15 mouse cellular contexts compared by ENCODE assay signal in the genomic region with DNA sequence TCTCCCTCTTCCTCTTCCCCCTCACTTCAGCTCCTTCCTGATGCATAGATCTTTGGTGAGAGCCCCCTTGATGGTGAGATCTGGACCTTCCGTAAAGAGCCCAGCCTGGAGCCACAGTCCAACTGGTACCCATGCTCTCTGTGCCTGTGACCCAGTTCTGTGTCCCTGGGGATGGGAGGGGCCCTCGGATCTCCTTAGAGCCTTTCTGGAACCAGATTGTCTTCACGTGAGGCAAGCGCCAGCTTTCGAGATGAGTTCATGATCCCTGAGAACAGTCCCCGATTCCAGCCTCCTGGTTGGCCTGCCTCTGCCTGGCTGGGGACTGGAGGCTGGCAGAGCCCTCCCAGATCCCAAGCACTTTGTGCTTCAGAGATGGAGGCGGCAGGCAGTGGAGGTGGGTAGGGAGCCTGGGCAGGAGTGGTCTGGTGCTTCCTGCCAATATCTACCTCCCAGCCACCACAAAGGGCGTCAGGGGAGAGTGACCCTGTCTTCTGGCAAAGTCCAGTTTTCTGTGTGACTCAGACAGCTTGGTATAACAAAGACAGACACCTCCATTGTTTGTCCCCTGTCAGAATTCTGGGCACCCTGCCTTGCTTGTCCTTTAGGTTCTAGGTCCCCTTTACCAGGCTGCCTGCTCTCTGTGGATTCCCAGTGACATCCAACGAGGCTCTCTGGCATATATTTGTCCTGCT. TPM values are rescaled to one million over a fixed set of nuclear protein-coding genes. Genes with fewer than 3 reads are reported as not detected.
DNase-seq lines count a peak whose midpoint lies in the region; ATAC-seq and TF ChIP-seq lines count a peak whose summit lies in the region.
"Had no signal": no experiment of that assay in that cellular context is flagged by ENCODE, and none has a peak within 500 bp of the region (broad histone marks: within the 10 kb centered on the region; RNA-seq: fewer than 3 reads in every experiment).

No protein-coding gene starts in this region.

- H3K4me1 ChIP-seq in midbrain, embryonic 16.5 days (ENCODE audit: control insufficient read depth, insufficient read depth, low read length): no peaks in the 10 kb centered on the region
- H3K4me1 ChIP-seq in midbrain, embryonic 11.5 days (ENCODE audit: control insufficient read depth, insufficient read depth, low read length): no peaks in the 10 kb centered on the region
- no peaks in the 10 kb centered on the region for H3K4me1 ChIP-seq in hindbrain, postnatal 0 days (ENCODE audit: insufficient read depth, low read length)

- 59% methylated on average over 9 of the region's 9 CpGs for WGBS in midbrain, embryonic 16.5 days
- 74% methylated on average over 9 of the region's 9 CpGs for WGBS in midbrain, embryonic 11.5 days
- 50% methylated on average over 9 of the region's 9 CpGs for WGBS in hindbrain, postnatal 0 days

- 0 out of 2 replicates have a peak overlapping the region, but pooled peaks have one; percentile 9 for H3K27ac ChIP-seq in midbrain, embryonic 16.5 days (ENCODE audit: low read length)
- no peak overlapping the region for H3K27ac ChIP-seq in midbrain, embryonic 11.5 days (ENCODE audit: low read depth, low read length)
- H3K27ac ChIP-seq in hindbrain, postnatal 0 days: no peak overlapping the region
- H3K27ac ChIP-seq: neural tube, embryonic 13.5 days had no signal

- no peak overlapping the region for H3K4me3 ChIP-seq in midbrain, embryonic 16.5 days (ENCODE audit: low read depth, low read length)
- no peak overlapping the region for H3K4me3 ChIP-seq in midbrain, embryonic 11.5 days (ENCODE audit: low read depth, low read length)
- no peak overlapping the region for H3K4me3 ChIP-seq in hindbrain, postnatal 0 days (ENCODE audit: low read length)
- H3K4me3 ChIP-seq: megakaryocyte, embryonic 14.5 days; neural tube, embryonic 13.5 days had no signal

- no peak overlapping the region for H3K9ac ChIP-seq in midbrain, embryonic 16.5 days (ENCODE audit: low read depth, low read length)
- H3K9ac ChIP-seq in midbrain, embryonic 11.5 days (ENCODE audit: low read length): no peak overlapping the region
- no peak overlapping the region for H3K9ac ChIP-seq in hindbrain, postnatal 0 days (replicated peaks; ENCODE audit: low read length)
- H3K9ac ChIP-seq: neural tube, embryonic 13.5 days had no signal

- DNase-seq in midbrain, embryonic 11.5 days (ENCODE audit: low spot score, missing footprints): no peak
- peak; percentile 12 for DNase-seq in brain, embryonic 14.5 days (ENCODE audit: low read depth)
- DNase-seq in hindbrain, postnatal 0 days (ENCODE audit: low spot score): no peak
- DNase-seq in urinary bladder, adult 2 months (ENCODE audit: low spot score): no peak
- no peak for DNase-seq in frontal cortex, postnatal 25 days (ENCODE audit: low spot score in 2 of 2)
- DNase-seq: adrenal gland, adult 8-10 months; cerebellum, postnatal 14 days; gastrocnemius, postnatal 36 days; layer of hippocampus, adult 9-11 months; right cerebral cortex, postnatal 14 days had no signal

- H3K4me2 ChIP-seq in midbrain, embryonic 16.5 days (ENCODE audit: low read length): no peak overlapping the region
- no peak overlapping the region for H3K4me2 ChIP-seq in midbrain, embryonic 11.5 days
- H3K4me2 ChIP-seq in hindbrain, postnatal 0 days (ENCODE audit: low read depth, low read length): no peak overlapping the region
- H3K4me2 ChIP-seq: neural tube, embryonic 13.5 days had no signal

- H3K9me3 ChIP-seq in midbrain, embryonic 16.5 days (replicated peaks; ENCODE audit: control insufficient read depth, low read length, poor library complexity, severe bottlenecking): no peaks in the 10 kb centered on the region
- H3K9me3 ChIP-seq in midbrain, embryonic 11.5 days (ENCODE audit: control insufficient read depth, low read length): no peaks in the 10 kb centered on the region
- H3K9me3 ChIP-seq in hindbrain, postnatal 0 days (ENCODE audit: low read length): no peaks in the 10 kb centered on the region
- H3K9me3 ChIP-seq: megakaryocyte, embryonic 14.5 days; neural tube, embryonic 13.5 days had no signal

- H3K36me3 ChIP-seq in midbrain, embryonic 16.5 days (ENCODE audit: control insufficient read depth, insufficient read depth, low read length): no peaks in the 10 kb centered on the region
- H3K36me3 ChIP-seq in midbrain, embryonic 11.5 days (ENCODE audit: control insufficient read depth, insufficient read depth, low read length): no peaks in the 10 kb centered on the region
- no peaks in the 10 kb centered on the region for H3K36me3 ChIP-seq in hindbrain, postnatal 0 days (ENCODE audit: insufficient read depth, low read length)
- H3K36me3 ChIP-seq: neural tube, embryonic 13.5 days had no signal

- no peak for ATAC-seq in midbrain, embryonic 16.5 days
- ATAC-seq in midbrain, embryonic 11.5 days (ENCODE audit: low FRiP score): no peak
- ATAC-seq in hindbrain, postnatal 0 days: 0 out of 2 replicates have a peak, but pooled peaks have one; percentile 12
- 0 out of 2 replicates have a peak, but pooled peaks have one; percentile 1 for ATAC-seq in megakaryocyte progenitor cell, adult 5-6 weeks (replicated peaks; ENCODE audit: poor library complexity)
- ATAC-seq: inflammation-experienced regulatory T-cells, adult 6 months had no signal

- TF ChIP-seq POLR2A in brain, embryonic 14.5 days (IDR thresholded peaks at IDR 0.05; ENCODE audit: borderline replicate concordance, extremely low read depth, insufficient read depth, insufficient read length, poor library complexity, severe bottlenecking): no peak

- no peak for TF ChIP-seq CTCF in brain, embryonic 14.5 days (IDR thresholded peaks at IDR 0.05; ENCODE audit: borderline replicate concordance, extremely low read depth, insufficient read depth, insufficient read length)
- no peak for TF ChIP-seq CTCF in hindbrain, postnatal 0 days (IDR thresholded peaks at IDR 0.05; ENCODE audit: low read depth)

- no peaks in the 10 kb centered on the region for H3K27me3 ChIP-seq in midbrain, embryonic 16.5 days (ENCODE audit: control insufficient read depth, insufficient read depth, low read depth, low read length)
- no peaks in the 10 kb centered on the region for H3K27me3 ChIP-seq in midbrain, embryonic 11.5 days (ENCODE audit: control insufficient read depth, insufficient read depth, low read length)
- no peaks in the 10 kb centered on the region for H3K27me3 ChIP-seq in hindbrain, postnatal 0 days (ENCODE audit: insufficient read depth, low read length)
- H3K27me3 ChIP-seq: neural tube, embryonic 13.5 days had no signal

RNA-seq across cellular contexts. Expression of gene Tspo2, which starts 0.6 kb away (rescaled TPM):
- polyA plus RNA-seq in midbrain, embryonic 16.5 days (2015; fragmentation: Nextera tagmentation; extraction: Ambion mirVana): 1.8 and 1.9 TPM in 2 replicates
- 0.36 and 0.61 TPM in 2 replicates for polyA plus RNA-seq in midbrain, embryonic 11.5 days (2014; fragmentation: Nextera tagmentation; extraction: Ambion mirVana)
- polyA plus RNA-seq in brain, embryonic 14.5 days (2012; rRNA removed): 6.5 and 8.2 TPM in 2 replicates
- total RNA-seq in hindbrain, postnatal 0 days (2014; rRNA removed): 0.22 and 2.0 TPM in 2 replicates
- polyA plus RNA-seq in hindbrain, postnatal 0 days (2015; fragmentation: Nextera tagmentation; extraction: Ambion mirVana): 0.58 and 0.90 TPM in 2 replicates
- 5.9 and 18.8 TPM in 2 replicates for total RNA-seq in megakaryocyte progenitor cell, adult 5-6 weeks (2015)
- 4.2 and 6.8 TPM in 2 replicates for total RNA-seq in megakaryocyte progenitor cell, adult 5-6 weeks (2017)
- not detected in 2 replicates for polyA plus RNA-seq in urinary bladder, adult 2 months (2012; rRNA removed)
- total RNA-seq: gastrocnemius, postnatal 36 days had no signal
- polyA plus RNA-seq: inflammation-experienced regulatory T-cells, adult 6 months had no signal

RNA-seq across cellular contexts. Expression of gene Unc5cl, which starts 2.8 kb away (rescaled TPM):
- 0.21 TPM in 1 of 2 replicates, not detected in the other for polyA plus RNA-seq in midbrain, embryonic 16.5 days (2015; fragmentation: Nextera tagmentation; extraction: Ambion mirVana)
- 0.22 TPM in 1 of 2 replicates, not detected in the other for polyA plus RNA-seq in midbrain, embryonic 11.5 days (2014; fragmentation: Nextera tagmentation; extraction: Ambion mirVana)
- polyA plus RNA-seq in brain, embryonic 14.5 days (2012; rRNA removed): 0.14 TPM in 2 replicates
- total RNA-seq in hindbrain, postnatal 0 days (2014; rRNA removed): 0.26 TPM in 1 of 2 replicates, not detected in the other
- polyA plus RNA-seq in hindbrain, postnatal 0 days (2015; fragmentation: Nextera tagmentation; extraction: Ambion mirVana): 0.13 and 0.32 TPM in 2 replicates
- total RNA-seq in megakaryocyte progenitor cell, adult 5-6 weeks (2015): 0.42 and 0.66 TPM in 2 replicates
- total RNA-seq in megakaryocyte progenitor cell, adult 5-6 weeks (2017): 0.79 and 3.6 TPM in 2 replicates
- polyA plus RNA-seq in urinary bladder, adult 2 months (2012; rRNA removed): 0.11 and 0.13 TPM in 2 replicates
- total RNA-seq: adrenal gland, adult 8-10 months; gastrocnemius, postnatal 36 days had no signal

RNA-seq across cellular contexts. Expression of gene Apobec2, which starts 19.2 kb away (rescaled TPM):
- 0.43 and 0.58 TPM in 2 replicates for polyA plus RNA-seq in midbrain, embryonic 16.5 days (2015; fragmentation: Nextera tagmentation; extraction: Ambion mirVana)
- polyA plus RNA-seq in midbrain, embryonic 11.5 days (2014; fragmentation: Nextera tagmentation; extraction: Ambion mirVana): 1.0 and 1.3 TPM in 2 replicates
- 0.26 and 0.36 TPM in 2 replicates for polyA plus RNA-seq in brain, embryonic 14.5 days (2012; rRNA removed)
- 0.78 and 1.2 TPM in 2 replicates for total RNA-seq in hindbrain, postnatal 0 days (2014; rRNA removed)
- polyA plus RNA-seq in hindbrain, postnatal 0 days (2015; fragmentation: Nextera tagmentation; extraction: Ambion mirVana): 1.1 and 1.2 TPM in 2 replicates
- not detected in 2 replicates for total RNA-seq in megakaryocyte progenitor cell, adult 5-6 weeks (2015)
- not detected in 2 replicates for total RNA-seq in megakaryocyte progenitor cell, adult 5-6 weeks (2017)
- polyA plus RNA-seq in urinary bladder, adult 2 months (2012; rRNA removed): 6.8 and 7.9 TPM in 2 replicates

RNA-seq across cellular contexts. Expression of gene Oard1, which starts 42.1 kb away (rescaled TPM):
- 32.7 and 36.4 TPM in 2 replicates for polyA plus RNA-seq in midbrain, embryonic 16.5 days (2015; fragmentation: Nextera tagmentation; extraction: Ambion mirVana)
- polyA plus RNA-seq in midbrain, embryonic 11.5 days (2014; fragmentation: Nextera tagmentation; extraction: Ambion mirVana): 95.9 and 101 TPM in 2 replicates
- polyA plus RNA-seq in brain, embryonic 14.5 days (2012; rRNA removed): 24.1 and 32.8 TPM in 2 replicates
- total RNA-seq in hindbrain, postnatal 0 days (2014; rRNA removed): 9.9 and 10.2 TPM in 2 replicates
- 34.4 and 36.7 TPM in 2 replicates for polyA plus RNA-seq in hindbrain, postnatal 0 days (2015; fragmentation: Nextera tagmentation; extraction: Ambion mirVana)
- 39.8 and 42.4 TPM in 2 replicates for total RNA-seq in megakaryocyte progenitor cell, adult 5-6 weeks (2015)
- 57.9 and 60.9 TPM in 2 replicates for total RNA-seq in megakaryocyte progenitor cell, adult 5-6 weeks (2017)
- 38.1 and 42.4 TPM in 2 replicates for polyA plus RNA-seq in urinary bladder, adult 2 months (2012; rRNA removed)

RNA-seq across cellular contexts. Expression of gene Nfya, which starts 42.2 kb away (rescaled TPM):
- polyA plus RNA-seq in midbrain, embryonic 16.5 days (2015; fragmentation: Nextera tagmentation; extraction: Ambion mirVana): 10.7 and 11.1 TPM in 2 replicates
- 18.4 and 19.4 TPM in 2 replicates for polyA plus RNA-seq in midbrain, embryonic 11.5 days (2014; fragmentation: Nextera tagmentation; extraction: Ambion mirVana)
- polyA plus RNA-seq in brain, embryonic 14.5 days (2012; rRNA removed): 99.1 and 121 TPM in 2 replicates
- total RNA-seq in hindbrain, postnatal 0 days (2014; rRNA removed): 29.0 and 39.7 TPM in 2 replicates
- 3.5 and 5.0 TPM in 2 replicates for polyA plus RNA-seq in hindbrain, postnatal 0 days (2015; fragmentation: Nextera tagmentation; extraction: Ambion mirVana)
- total RNA-seq in megakaryocyte progenitor cell, adult 5-6 weeks (2015): 103 and 105 TPM in 2 replicates
- total RNA-seq in megakaryocyte progenitor cell, adult 5-6 weeks (2017): 34.4 and 38.0 TPM in 2 replicates
- 31.7 and 39.2 TPM in 2 replicates for polyA plus RNA-seq in urinary bladder, adult 2 months (2012; rRNA removed)

Comparison
In these comparisons a context has a peak if more than half of its experiments do, and no peak if none do; other contexts are left out.
1. ATAC-seq: peak in hindbrain, postnatal 0 days (single experiment) and megakaryocyte progenitor cell, adult 5-6 weeks (single experiment); none in midbrain, embryonic 16.5 days (single experiment) and midbrain, embryonic 11.5 days (single experiment).